Mouse (Mus musculus) large intestine, adult 2 months (tissue): Measurements from ENCODE around the gene Abcg2. TPM values are rescaled to one million over a fixed set of nuclear protein-coding genes. Genes with fewer than 3 reads are reported as not detected.

Experiments
- DNase-seq: peaks from one replicate; pipeline ENCODE4 v3.0.0-alpha.2; 2012; ENCODE audit warnings: low read depth, low spot score
- WGBS: fragments of 180-500 bp; shearing (Covaris S2); methylation state at CpG from one replicate; pipeline ENCODE4 v1.1.7; 2018; 5-methylcytosine and 5-hydroxymethylcytosine counted together
- polyA plus RNA-seq: library from polyadenylated mRNA; depleted of rRNA; stranded (reverse); fragments of >200 nt; gene quantifications from 2 replicates; pipeline ENCODE4 v1.2.3, GENCODE M21; 2012

Gene Abcg2
- polyA plus RNA-seq, 1 experiment: 81.4 TPM

DNA sequence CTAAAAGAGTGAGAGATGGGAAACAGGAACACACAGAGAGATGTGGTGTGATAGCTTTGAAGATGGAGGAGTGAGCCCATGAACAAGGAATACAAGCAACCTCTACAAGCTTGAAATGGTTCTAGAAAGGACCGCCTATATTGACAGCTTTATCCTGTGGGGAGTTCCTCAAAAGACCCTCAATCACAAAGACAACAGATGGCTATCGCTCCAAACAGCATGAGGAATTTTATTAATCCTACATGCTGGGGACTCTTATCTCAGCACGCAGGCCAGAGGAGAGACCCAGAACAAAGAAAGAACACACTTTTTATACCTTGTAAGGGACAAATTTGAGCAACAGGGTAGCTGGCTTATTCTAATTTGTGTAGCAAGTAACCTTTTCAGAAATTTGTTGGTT lies 48.1 kb downstream of the Abcg2 start:
- no peak for DNase-seq
- WGBS: 92% methylated on average over 3 of the region's 3 CpGs

DNA sequence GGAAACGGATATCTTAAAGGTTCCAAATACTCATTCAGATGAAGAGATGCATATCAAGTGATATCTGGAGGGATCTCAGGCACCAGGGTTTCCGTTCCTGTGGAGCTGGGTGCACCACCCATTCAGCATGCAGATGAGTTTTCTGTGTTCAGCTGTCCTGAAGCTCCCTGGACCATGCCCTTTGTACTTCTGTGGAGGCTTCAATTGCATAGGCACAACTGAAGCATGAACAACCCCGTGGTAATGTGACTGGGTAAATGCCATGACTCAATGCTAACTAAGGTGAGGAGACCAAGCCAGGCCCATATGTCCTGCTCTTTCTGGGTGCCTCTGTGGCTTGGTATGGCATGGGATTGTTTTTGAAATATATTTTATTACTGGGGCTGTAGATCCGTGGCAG lies 49.4 kb downstream of the Abcg2 start:
- 66% methylated on average over 4 of the region's 4 CpGs for WGBS
- no peak for DNase-seq

DNA sequence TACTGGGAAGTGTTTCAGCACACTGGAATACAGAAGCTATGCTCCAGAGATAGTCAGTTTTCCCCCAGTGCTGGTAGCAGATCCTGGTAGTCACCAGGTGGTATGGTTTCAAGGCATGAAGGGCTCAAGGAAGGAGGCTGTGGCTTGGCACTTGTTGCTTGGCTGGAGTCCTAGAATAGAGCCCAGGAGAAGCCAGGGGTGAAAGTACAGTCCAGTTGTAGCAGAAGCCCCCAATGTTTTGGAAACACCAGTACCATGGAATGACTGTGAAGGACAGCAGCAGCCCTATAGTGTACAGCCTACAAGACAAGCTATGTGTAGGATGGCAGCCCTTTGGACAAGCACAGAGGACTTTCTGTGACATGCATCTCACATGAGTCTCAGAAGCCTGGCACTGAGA lies 54.2 kb downstream of the Abcg2 start:
- no peak for DNase-seq

DNA sequence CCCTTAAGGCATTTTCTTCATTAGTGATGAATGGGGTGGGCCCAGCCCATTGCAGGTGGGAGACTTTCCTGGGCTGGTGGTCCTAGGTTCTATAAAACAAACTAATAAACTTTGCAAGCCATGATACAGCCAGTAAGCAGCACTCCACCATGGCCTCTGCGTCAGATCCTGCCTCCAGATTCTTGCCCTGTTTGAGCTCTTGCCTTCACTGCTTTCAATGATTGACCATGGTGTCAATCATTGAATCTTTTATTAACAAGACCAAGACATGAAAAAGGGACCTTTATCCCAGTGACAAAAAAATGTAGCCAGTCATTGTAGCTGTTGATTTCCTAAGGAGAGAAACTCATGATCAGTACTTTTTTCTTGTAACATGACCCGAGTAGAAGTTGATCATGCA lies 55.1 kb downstream of the Abcg2 start:
- 91% methylated on average over 2 of the region's 2 CpGs for WGBS
- no peak for DNase-seq

DNA sequence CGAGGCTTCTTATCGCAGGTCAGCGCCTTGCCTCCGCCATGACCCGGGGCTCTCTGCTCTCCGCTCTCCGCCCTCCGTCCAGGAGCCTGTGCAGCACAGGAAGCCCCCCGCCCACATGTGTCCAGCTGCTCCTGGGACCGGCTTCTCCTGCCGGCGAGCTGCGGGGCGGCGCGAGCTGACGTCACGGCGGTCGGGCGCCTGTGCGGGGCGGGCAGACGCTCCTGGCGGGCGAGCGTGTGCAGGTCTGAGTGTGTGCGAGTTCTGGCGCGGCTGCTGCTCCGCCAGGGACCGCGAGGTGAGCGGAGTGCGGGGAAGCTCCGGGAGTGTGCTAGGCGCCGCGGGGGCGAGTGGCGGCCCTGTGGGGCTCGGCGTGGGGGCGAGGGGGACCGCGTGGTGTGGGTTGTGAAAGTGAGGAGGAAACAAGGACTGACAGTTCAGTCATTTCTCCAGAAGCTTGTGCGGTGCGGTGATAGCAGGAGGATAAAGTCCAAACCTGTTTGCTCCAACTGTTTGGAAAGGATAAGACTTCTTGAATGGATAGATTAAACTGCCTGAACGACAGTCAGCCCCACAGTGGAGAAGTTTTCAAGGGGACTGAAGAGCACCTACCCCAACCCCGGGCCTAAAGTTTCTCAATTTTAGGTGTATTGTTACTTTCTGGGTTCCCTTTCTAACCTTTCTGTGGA lies 56.2 kb downstream of the Abcg2 start:
- 1% methylated on average over 50 of the region's 50 CpGs for WGBS
- DNase-seq: no peak

DNA sequence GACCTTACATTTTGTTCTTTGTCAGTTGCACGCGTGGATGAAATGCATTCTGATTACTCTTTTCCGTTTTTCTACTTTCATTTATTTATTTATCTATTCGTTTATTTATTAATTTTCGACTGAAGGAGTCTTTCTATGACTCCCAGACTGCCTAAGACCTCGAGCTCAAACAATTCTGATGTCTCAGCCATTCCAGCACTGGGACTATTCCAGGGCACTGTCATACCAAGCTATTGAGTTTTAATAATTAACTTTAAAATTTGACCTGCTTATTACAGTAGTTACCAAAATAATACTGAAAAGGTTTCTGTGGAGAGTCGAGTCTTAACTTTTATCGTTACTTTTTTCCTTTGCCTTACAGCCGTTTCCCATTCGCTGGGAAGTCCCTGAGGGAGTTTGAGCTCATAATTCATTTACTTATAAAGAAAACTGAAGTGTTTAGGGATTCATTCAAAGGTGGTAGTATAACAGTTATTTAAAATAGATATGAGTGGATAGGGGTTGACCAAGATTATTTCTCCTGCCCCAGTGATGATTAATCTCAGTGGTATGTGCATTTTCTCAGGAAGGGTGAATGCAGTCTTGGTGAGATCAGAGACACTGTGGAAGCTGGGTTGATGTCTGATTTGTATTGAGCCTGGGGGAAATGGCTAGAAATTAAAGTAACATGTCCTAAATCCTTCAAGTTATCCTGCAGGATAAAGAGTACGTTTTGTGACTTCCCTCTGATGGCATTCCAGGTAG lies 56.9 kb downstream of the Abcg2 start:
- no peak for DNase-seq
- 20% methylated on average over 11 of the region's 11 CpGs for WGBS

DNA sequence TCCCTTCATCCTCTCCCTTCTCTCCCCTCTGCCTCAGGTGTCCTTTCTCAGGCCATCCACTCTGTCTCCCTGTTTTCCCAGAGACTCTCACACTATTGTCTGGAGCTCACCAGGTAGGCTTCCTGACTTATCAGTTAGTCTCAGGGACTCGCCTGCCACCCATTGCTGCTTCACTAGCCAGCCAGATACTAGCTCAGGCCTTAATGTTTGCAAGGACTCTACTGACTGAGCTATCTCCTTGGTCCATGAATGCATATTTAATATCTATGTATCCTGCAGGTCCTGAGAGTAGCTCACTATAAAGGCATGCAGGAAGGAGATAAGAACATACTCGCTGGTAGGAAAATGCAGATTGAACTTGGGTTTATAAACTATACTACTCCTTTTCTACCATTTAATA lies 57.9 kb downstream of the Abcg2 start:
- 81% methylated on average over 2 of the region's 2 CpGs for WGBS
- no peak for DNase-seq

DNA sequence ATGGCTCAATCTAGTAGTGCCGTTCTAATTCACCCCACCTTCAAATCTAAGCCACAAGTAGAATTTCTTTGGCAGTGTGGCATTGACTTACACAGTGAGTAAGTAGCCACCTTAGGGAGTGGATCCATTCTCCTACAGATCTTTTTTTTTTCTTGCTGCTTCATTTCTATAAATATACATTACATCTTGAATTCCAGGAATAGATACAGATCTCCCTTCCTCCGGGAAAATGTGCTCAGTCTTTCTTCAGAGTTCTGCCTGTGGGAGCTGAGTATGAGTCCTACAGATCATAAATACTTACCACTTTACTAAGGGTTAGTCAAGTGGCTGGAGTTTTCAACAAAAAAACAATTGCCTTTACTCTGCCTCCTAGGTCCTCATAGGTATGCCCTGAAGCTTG lies 60.3 kb downstream of the Abcg2 start:
- 64% methylated on average over 2 of the region's 2 CpGs for WGBS
- no peak for DNase-seq

DNA sequence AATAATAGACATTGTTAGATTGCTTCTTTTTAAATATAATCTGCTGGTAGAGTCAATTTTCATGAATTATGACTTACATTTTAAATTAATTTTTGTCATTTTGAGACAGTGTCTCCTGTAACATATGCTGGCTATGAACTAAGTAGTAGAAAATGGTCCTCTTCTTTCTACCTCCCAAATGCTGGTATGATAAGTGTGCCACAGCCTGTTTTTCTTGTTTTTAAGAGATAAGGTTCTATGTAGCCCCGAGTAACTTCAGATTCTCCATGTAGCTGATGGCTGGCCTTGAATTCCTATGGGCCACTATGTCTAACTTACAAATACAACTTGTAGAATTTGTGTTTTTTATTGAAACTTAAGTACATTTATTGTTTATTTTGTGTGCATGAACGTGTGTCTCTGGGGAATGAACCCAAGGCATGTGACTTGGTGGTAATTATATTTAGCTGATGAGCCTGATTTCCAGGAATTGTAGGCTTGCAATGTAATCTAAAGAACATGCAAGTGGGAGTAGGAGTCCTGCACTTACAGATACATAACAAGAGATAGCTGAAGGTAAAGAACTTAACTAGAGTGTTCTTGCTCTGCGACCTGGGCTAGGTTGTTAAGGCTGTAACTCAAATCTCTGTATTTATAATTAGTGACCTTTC lies 63.9 kb downstream of the Abcg2 start:
- 54% methylated on average over 3 of the region's 3 CpGs for WGBS
- no peak for DNase-seq

DNA sequence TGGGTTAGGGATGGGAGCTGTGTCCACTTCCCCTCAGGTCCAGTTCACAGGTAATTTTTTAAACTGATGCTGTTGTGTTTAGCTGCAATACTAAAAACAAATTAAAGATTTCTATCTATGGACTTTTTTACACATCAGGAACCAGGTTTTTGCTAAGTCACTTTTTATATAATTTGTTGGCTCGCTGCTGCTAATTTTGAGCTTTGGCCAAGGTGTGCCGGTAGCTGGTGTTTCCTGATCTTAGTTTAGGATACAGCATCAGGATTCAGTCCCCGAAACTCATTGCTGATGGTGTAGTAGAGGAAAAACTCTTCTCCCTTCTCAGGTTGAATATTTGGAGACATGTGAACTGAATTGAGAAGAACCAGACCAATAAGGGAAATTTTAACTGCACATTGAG lies 65.8 kb downstream of the Abcg2 start:
- DNase-seq: no peak
- 69% methylated on average over 3 of the region's 3 CpGs for whole genome bisulfite sequencing

DNA sequence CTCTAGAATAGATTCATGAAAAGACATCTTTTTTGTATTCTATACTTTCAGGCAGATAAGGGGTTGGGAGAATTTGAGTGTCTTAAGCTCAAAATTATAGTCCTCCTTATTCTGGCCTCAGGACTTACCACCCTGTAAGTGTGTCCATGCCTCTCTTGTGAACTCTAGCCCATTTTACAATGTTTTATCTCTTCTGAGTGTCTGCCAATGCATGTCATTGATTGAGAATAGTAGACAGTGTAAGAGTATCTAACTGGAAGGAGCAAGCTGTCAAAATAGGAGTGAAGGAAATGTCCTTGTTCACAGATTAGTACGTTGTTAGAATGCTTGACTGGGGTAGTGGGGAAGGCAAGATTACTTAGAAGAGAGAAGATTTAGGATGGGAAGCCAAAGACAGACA lies 66.7 kb downstream of the Abcg2 start:
- 63% methylated on average over 1 of the region's 1 CpGs for WGBS
- DNase-seq: no peak

DNA sequence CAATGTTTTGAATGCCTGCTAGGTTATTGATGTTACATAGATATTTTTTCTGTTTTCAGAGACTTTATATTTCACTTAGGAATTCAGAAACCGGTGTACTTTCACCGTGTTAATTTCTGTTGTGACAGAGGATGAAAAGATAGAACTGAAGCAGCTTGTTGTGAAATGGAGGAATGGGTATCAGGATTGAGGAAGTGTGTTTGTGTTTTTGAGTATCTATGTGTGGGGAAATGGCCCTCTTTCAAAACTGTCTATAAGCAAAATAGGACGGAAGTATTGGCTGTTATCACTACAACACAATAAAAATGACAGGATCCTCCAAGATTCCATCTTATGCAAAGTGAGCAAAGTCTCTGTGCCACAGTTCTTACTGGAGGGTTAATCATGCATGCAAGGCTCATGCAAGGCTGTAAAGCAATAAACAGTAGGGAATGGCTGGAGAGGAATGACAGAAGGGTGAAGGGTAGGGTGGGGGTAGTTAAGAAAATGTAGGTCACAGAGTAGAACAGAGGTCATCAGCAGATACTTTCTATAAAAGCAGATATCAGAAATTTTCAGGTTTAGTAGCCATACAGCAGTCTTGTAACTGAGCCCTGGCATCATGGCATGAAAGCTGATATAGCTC lies 76.7 kb downstream of the Abcg2 start:
- DNase-seq: no peak
- WGBS: 41% methylated on average over 3 of the region's 3 CpGs

DNA sequence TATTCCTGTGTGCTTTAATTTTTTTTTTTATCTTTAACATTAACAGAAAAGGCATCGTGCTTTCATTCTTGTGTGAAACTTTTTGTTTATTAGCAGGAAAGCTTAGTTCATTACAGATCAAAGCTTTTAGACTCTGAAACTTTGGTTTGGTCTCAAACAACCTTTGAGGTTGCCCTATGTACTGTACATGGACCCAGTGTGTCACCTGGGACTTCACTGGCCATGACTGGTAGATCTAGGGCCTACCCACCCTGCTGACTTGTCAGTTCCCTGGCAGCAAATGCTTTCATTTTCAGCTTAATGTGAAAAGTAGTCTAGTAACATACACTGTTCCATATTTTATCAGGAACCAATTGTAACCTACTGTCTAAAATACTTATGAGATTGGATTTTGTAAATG lies 93.5 kb downstream of the Abcg2 start:
- no peak for DNase-seq
- WGBS: 74% methylated on average over 1 of the region's 1 CpGs

DNA sequence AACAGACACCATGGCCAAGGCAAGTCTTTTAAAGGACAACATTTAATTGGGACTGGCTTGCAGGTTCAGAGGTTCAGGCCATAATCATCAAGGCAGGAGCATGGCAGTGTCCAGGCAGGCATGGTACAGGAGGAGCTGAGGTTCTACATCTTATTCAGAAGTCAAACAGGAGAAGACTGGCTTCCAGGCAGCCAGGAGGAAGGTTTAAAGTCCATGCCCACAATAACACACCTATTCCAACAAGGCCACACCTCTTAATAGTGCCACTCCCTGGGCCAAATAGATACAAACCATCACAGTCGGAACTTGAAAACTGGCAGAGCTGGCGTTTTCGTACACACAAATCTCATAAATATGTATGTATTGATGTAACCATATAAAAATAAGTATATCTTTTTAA lies 94.2 kb downstream of the Abcg2 start:
- WGBS: 26% methylated on average over 3 of the region's 3 CpGs
- DNase-seq: peak; percentile 36

DNA sequence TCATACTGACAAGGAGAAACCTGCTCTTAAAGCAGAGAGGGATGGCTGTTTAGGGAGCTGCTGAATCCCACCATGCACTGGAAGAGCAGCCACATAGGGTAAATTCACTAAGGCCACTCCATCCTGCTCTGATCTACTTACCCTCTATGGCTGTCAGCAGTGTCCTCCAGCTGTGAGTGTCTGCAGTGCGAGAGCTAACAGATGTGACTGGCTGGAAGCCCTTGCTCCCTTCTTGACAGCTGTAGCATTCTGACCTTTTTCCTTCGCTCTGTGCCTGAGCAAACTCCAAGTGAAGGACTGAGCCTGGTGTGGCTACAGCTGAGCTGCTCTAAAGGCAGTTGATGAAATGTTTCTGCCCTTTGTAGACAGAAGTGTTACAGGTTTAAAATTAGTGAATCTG lies 107.3 kb downstream of the Abcg2 start:
- WGBS: 68% methylated on average over 2 of the region's 2 CpGs
- no peak for DNase-seq

DNA sequence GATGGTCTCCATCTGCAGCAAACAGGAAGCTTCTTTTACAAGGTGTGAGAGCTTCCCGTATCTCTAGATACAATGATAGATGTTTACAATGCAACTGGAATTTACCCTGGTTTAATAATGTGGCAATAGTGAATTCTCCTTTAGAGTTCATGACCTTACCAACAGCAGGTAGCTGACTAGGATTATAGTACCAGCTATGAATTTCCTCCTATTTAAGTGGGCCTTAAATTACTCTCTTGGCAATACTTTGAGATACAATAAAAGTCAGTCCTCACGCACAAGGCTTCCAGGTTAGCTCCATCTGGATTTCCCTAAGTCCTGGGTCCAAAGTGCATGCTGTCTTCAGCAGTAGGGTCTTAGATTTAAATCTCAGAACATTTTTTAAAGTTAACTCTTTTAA lies 109.9 kb downstream of the Abcg2 start:
- 22% methylated on average over 2 of the region's 2 CpGs for WGBS
- peak; percentile 24 for DNase-seq

DNA sequence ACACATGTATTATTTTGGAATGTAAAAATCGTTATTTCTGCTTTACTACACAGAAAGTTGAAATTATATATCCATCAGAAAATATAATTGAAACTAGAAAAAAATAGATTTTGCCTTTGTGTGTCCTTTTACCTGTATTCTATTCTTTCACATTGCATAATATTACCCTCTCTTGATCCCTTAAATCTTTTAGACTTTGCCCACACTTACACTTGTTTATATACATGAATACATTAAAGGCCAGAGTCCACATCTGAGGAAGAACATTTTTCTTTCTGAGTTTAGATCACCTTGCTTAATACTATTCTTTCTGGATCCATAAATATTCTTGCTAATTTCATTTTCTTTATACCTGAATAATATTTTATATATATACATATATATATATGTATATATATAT lies 110.4 kb downstream of the Abcg2 start:
- 70% methylated on average over 1 of the region's 1 CpGs for WGBS
- no peak for DNase-seq

DNA sequence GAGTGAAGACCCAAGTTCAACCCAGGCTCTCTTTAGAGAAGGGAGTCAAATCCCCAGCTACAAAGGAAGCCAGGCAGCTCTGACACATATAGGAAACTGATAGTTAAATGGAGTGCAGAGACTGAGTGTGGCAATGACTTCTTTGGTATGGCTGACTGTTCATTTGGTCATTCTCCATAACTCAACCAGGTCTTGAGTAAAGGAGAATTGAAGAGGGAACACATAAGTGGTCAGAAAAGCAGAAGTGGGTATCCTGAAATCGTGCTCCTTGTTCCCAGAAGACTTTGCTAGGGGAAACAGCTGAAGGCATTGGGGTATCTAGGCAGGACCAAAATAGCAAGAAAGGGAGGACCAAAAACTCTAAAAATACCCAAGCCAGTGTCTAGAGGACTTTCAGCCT lies 126.0 kb downstream of the Abcg2 start:
- DNase-seq: no peak
- WGBS: 87% methylated on average over 1 of the region's 1 CpGs

DNA sequence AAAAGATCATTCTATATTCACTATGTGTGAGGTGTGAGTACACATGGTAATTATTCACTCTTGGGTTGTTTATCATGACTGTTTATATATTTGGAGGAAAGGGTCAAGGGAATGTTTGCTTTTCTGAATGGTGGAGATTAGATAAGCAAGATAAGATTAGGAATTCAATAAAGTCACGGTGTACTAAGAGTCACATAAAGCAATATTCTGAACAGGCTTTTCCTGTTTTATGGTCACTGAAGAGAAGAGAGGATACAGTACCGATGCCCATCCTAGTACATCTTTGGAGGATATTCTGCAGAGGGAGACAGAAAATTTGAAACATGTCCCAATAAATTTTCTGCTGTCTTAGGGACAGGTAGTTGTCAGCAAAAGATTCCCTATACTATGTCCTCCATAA lies 127.6 kb downstream of the Abcg2 start:
- WGBS: 15% methylated on average over 2 of the region's 2 CpGs
- peak; percentile 31 for DNase-seq

DNA sequence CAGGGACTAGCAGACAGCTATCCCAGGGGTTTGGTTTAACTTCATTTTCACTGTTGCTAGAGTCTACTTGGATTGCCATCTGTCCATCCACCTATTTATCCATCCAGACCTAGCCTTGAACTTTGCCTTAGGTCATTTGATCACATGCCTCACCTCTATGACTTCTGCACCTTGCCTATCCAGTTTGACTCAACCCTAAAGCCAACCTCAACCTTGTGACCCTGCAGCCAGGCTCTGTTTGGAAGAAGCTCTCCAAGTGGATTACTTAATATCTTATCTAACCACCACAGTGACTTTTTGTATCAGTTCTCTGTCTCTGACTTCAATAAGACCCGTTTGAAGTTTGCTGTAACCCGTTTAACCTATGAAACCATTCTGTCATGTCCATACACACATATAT lies 149.5 kb downstream of the Abcg2 start:
- 89% methylated on average over 2 of the region's 2 CpGs for WGBS
- no peak for DNase-seq

DNA sequence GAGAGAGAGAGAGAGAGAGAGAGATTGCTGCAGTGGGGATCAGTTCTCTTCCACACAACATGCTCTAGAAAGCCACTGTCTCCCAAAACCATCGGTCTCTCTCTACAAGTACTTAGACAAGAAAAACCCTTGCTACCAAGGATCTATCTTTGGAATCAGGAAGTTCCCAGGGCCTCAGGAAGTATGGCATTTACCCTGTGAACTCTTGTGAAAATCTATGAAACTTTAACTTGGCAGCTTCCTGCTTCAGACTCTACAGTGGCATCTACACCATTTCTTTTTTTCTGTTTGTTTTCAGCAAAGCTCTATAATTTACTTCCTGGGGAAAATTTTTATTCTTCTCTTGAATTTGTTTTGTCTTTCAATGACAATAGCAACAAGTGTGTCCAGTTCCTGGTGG lies 150.8 kb downstream of the Abcg2 start:
- WGBS: 27% methylated on average over 1 of the region's 1 CpGs
- no peak for DNase-seq
